Mouse (Mus musculus): ENCODE data around the gene Ssna1. TPM values are rescaled to one million over a fixed set of nuclear protein-coding genes. Genes with fewer than 3 reads are reported as not detected.
A peak's percentile ranks its signal among the peaks of the same experiment; 100 is the strongest.
"Not testable (repeated sequence)": the region's sequence is repeated elsewhere in the genome, so short reads cannot be mapped to it uniquely, and the experiment has no call there.

The Ssna1 gene
- polyA plus RNA-seq, 1 experiment from 2014 or later = 259 TPM

DNA sequence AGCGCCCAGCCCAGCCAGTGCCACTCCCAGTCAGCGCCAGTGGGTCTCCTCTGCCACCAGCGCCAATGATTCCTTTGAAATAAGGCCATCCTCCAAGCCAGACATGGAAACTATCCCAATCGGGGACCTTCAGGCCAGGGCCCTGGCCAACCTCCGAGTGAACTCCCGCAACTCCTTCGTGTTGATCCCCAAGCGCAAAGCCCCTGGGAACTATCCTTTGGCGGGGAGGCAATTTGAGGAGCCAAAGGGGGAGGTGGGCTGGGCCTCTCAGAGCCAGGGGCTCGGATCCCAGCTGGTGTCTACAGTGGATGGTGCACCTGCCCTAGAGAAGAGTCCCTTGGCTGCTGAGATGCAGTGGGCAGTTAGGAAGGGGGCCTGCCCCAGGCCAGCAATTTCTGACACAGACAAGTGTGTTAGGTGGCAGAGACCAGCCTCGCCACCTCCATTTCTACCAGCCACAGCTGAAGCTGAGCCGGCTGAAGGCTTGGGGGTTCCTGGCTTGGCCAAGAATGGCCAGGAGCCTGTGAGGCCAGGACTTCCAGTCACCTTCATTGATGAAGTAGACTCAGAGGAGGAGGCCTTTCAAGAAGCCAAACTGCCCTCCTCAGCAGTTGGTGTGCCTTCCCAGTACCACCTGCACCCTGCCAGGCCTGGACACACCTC is 8.5 kb downstream of the Ssna1 start:
- peaks cover 60% of the 10 kb centered on the region for H3K4me1 ChIP-seq (replicated peaks)
- H3K9me3 ChIP-seq = no peaks in the 10 kb centered on the region
- peak overlapping the region; percentile 73 for H3K4me3 ChIP-seq
- DNase-seq (ENCODE audit: low spot score) = no peak
- H3K36me3 ChIP-seq = peaks cover 11% of the 10 kb centered on the region
- H3K27me3 ChIP-seq (ENCODE audit: insufficient read depth, poor library complexity, severe bottlenecking) = peaks cover 26% of the 10 kb centered on the region
- WGBS = 22% methylated on average over 12 of the region's 12 CpGs
- 0 out of 2 replicates have a peak overlapping the region, but pooled peaks have one; percentile 74 for H3K27ac ChIP-seq

GRCm38 (mm10) chr2:25262795-25263622 is 9.2 kb downstream of the Ssna1 start:
- Histone ChIP-seq H3K4me1 (replicated peaks) (peaks cover 60% of the 10 kb centered on the region), H3K9me3 (no peaks in the 10 kb centered on the region), H3K36me3 (peaks cover 4% of the 10 kb centered on the region), H3K27me3 (ENCODE audit: insufficient read depth, poor library complexity, severe bottlenecking) (peaks cover 26% of the 10 kb centered on the region), H3K4me3 (peak overlapping the region; percentile 73), H3K27ac (peak overlapping the region; percentile 74)
- DNase-seq (ENCODE audit: low spot score) = peak; percentile 36
- under 1% methylated on average over 82 of the region's 82 CpGs for WGBS

- under 1% methylated on average over 39 of the region's 39 CpGs for WGBS
Observed at GRCm38 (mm10) chr2:25262291-25262767, 9.9 kb downstream of the Ssna1 start, which contains the start of gene Tprn. Gene Tprn, plus strand, starts transcription at chr2:25262618.

GRCm38 (mm10) chr2:25261870-25262269 is 10.4 kb downstream of the Ssna1 start:
- no peaks in the 10 kb centered on the region for H3K9me3 ChIP-seq
- WGBS = 50% methylated on average over 12 of the region's 12 CpGs
- no peak for DNase-seq (ENCODE audit: low spot score)
- H3K36me3 ChIP-seq = no peaks in the 10 kb centered on the region
- peaks cover 26% of the 10 kb centered on the region for H3K27me3 ChIP-seq (ENCODE audit: insufficient read depth, poor library complexity, severe bottlenecking)
- H3K4me3 ChIP-seq = peak overlapping the region; percentile 73
- peaks cover 52% of the 10 kb centered on the region for H3K4me1 ChIP-seq (replicated peaks)
- peak overlapping the region; percentile 84 for H3K27ac ChIP-seq

More at GRCm38 (mm10) chr2:25262291-25262767, 9.9 kb downstream of the Ssna1 start, which contains the start of gene Tprn:
- peak; percentile 91 for DNase-seq (ENCODE audit: low spot score)
- no peaks in the 10 kb centered on the region for H3K9me3 ChIP-seq
- H3K4me3 ChIP-seq = peak within 1 kb of the TSS; percentile 73
- no peaks in the 10 kb centered on the region for H3K36me3 ChIP-seq
- H3K27me3 ChIP-seq (ENCODE audit: insufficient read depth, poor library complexity, severe bottlenecking) = peaks cover 26% of the 10 kb centered on the region
- H3K27ac ChIP-seq = peak within 1 kb of the TSS; percentile 84
- H3K4me1 ChIP-seq (replicated peaks) = peaks cover 57% of the 10 kb centered on the region

DNA sequence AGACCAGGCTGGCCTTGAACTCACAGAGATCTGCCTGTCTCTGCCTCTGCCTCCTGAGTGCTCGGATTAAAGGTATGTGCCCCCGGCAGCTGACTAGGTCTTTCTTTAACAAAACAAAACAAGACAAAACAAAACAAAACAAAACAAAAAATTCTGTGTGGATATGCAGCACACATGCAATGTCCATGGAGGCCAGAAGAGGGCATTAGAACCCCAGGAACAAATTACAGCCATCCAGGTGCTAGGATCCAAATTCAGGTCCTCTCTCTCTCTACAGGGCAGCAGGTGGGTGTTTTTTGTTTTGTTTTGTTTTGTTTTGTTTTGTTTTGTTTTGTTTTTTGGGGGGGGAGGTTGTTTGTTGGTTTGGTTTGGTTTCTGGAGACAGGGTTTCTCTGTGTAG is 13.4 kb downstream of the Ssna1 start:
- Histone ChIP-seq H3K9me3 (no peaks in the 10 kb centered on the region), H3K4me1 (replicated peaks) (peaks cover 43% of the 10 kb centered on the region), H3K4me3 (no peak overlapping the region; the same call in 1 of the 2 replicates), H3K27ac (no peak overlapping the region), H3K27me3 (ENCODE audit: insufficient read depth, poor library complexity, severe bottlenecking) (peaks cover 10% of the 10 kb centered on the region), H3K36me3 (no peaks in the 10 kb centered on the region)
- DNase-seq (ENCODE audit: low spot score) = no peak
- 56% methylated on average over 2 of the region's 2 CpGs for WGBS

DNA sequence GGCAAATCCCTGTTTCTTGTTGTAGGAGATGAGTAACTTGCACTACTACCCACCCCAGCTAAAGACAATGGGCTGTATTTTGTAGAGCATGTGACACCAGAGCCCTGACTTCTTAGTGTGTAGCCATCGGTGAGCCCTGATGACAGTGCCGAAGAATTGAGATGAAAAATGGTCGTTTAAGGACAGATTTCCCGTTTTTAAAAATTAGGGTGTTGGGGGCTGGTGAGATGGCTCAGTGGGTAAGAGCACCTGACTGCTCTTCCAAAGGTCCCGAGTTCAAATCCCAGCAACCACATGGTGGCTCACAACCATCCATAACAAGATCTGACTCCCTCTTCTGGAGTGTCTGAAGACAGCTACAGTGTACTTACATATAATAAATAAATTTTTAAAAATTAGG is 15.0 kb downstream of the Ssna1 start:
- DNase-seq (ENCODE audit: low spot score); H3K27me3 ChIP-seq (ENCODE audit: insufficient read depth, poor library complexity, severe bottlenecking); H3K27ac ChIP-seq; H3K4me3 ChIP-seq; H3K9me3 ChIP-seq: not testable (repeated sequence)
- Histone ChIP-seq H3K4me1 (replicated peaks) (peaks cover 27% of the 10 kb centered on the region), H3K36me3 (peaks cover 15% of the 10 kb centered on the region)
- 92% methylated on average over 5 of the region's 5 CpGs for WGBS

- Histone ChIP-seq H3K4me3 (peak overlapping the region; percentile 91), H3K36me3 (peaks cover 21% of the 10 kb centered on the region), H3K4me1 (replicated peaks) (peaks cover 20% of the 10 kb centered on the region)
- WGBS = 61% methylated on average over 12 of the region's 12 CpGs
- not testable (repeated sequence) for H3K9me3 ChIP-seq; H3K27ac ChIP-seq; H3K27me3 ChIP-seq (ENCODE audit: insufficient read depth, poor library complexity, severe bottlenecking)
- peak; percentile 18 for DNase-seq (ENCODE audit: low spot score)
Observed at GRCm38 (mm10) chr2:25256443-25257109, 15.7 kb downstream of the Ssna1 start.

GRCm38 (mm10) chr2:25255284-25255779 is 16.9 kb downstream of the Ssna1 start, which contains the start of gene Tmem203:
Gene Tmem203, plus strand, starts transcription at chr2:25255439.
- Histone ChIP-seq H3K36me3 (peaks cover 34% of the 10 kb centered on the region), H3K4me3 (peak within 1 kb of the TSS; percentile 91), H3K27ac (peak within 1 kb of the TSS; percentile 94), H3K27me3 (ENCODE audit: insufficient read depth, poor library complexity, severe bottlenecking) (no peaks in the 10 kb centered on the region), H3K4me1 (replicated peaks) (peaks cover 19% of the 10 kb centered on the region), H3K9me3 (no peaks in the 10 kb centered on the region)
- DNase-seq (ENCODE audit: low spot score) = peak; percentile 95
- under 1% methylated on average over 39 of the region's 39 CpGs for whole genome bisulfite sequencing

DNA sequence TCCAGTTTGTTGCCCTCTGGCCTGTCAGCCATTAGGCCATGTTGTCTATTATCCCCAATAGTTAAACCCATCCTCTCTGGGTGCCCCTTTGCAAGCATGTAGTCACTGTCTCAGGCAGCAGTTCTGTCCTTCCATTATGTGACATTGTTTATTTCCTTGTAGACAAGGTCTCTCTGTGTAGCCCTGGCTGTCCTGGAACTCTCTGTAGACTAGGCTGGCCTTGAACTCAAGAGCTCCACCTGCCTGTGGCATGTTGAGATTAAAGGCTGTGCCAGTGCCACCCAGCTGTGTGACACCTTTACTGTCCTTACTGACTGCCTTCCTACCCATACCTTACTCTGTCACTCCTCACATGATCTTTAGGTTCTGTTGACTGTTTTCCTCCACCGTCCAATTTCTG is 19.9 kb downstream of the Ssna1 start:
- WGBS = 87% methylated on average over 1 of the region's 1 CpGs
- no peak overlapping the region for H3K4me3 ChIP-seq
- no peaks in the 10 kb centered on the region for H3K9me3 ChIP-seq
- H3K36me3 ChIP-seq = peaks cover 64% of the 10 kb centered on the region
- no peak overlapping the region for H3K27ac ChIP-seq
- H3K27me3 ChIP-seq (ENCODE audit: insufficient read depth, poor library complexity, severe bottlenecking) = no peaks in the 10 kb centered on the region
- no peak for DNase-seq (ENCODE audit: low spot score)
- H3K4me1 ChIP-seq (replicated peaks) = peaks cover 19% of the 10 kb centered on the region

DNA sequence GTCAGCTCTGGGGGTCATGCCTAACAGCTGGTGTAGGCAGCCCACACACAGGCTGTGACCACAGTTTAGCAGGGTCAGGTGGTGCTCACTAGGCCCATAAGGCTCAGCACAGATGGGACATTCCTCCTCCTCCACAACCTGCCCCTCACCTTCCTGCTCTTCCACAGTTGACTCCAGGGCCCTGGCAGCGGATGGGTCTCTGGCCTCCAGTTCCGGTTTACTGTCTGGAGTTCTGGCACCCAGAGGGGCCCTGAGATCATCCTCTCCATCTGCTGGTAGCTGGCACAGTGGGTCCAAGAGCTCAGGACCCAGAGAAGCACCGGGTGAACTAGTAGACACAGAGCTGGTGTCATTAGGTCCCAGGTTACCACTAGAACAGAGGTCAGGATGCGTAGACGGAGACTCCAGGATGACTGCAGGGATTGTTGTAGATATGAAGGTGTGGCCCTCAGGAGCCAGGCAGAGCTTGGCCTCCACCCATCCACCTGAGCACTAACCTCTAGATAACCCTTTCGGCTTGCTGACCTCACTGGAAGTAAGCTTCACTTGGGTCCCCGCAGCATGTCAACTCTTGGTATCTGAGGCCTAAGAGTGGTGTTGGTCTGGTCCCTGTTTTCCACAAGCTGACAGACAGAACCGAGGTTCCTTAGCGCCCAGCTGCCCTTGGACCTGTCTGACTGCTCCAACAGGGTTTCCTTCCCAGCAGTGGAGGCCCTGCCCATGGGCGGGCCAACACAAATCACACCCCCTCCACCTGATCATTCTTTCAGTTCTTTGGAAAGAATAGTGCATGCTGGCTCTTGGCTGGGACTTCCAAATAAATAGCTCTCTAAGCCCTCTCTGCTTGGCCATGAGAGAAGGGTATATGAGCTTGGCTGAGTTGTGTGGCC is 25.8 kb downstream of the Ssna1 start, which contains the start of gene AL732309.1:
TSS of gene AL732309.1 (minus strand) at position 681 of the 890 bp plus-strand sequence.
- H3K9me3 ChIP-seq = no peaks in the 10 kb centered on the region
- H3K4me1 ChIP-seq (replicated peaks) = peaks cover 26% of the 10 kb centered on the region
- 88% methylated on average over 10 of the region's 10 CpGs for WGBS
- H3K27ac ChIP-seq = no peak within 1 kb of the TSS
- H3K4me3 ChIP-seq = no peak within 1 kb of the TSS
- peaks cover 29% of the 10 kb centered on the region for H3K27me3 ChIP-seq (ENCODE audit: insufficient read depth, poor library complexity, severe bottlenecking)
- no peak for DNase-seq (ENCODE audit: low spot score)
- peaks cover 76% of the 10 kb centered on the region for H3K36me3 ChIP-seq

- 91% methylated on average over 4 of the region's 4 CpGs for WGBS
- H3K9me3 ChIP-seq = no peaks in the 10 kb centered on the region
- peaks cover 41% of the 10 kb centered on the region for H3K27me3 ChIP-seq (ENCODE audit: insufficient read depth, poor library complexity, severe bottlenecking)
- H3K27ac ChIP-seq = no peak overlapping the region
- peaks cover 41% of the 10 kb centered on the region for H3K4me1 ChIP-seq (replicated peaks)
- H3K36me3 ChIP-seq = peaks cover 53% of the 10 kb centered on the region
- DNase-seq (ENCODE audit: low spot score) = no peak
- H3K4me3 ChIP-seq = no peak overlapping the region
Observed at GRCm38 (mm10) chr2:25244144-25244543, 28.1 kb downstream of the Ssna1 start.

All from hindbrain, embryonic 10.5 days (tissue).